Mouse (Mus musculus) heart, postnatal 25 days (tissue): ENCODE data around the gene Net1. TPM values are rescaled to one million over a fixed set of nuclear protein-coding genes. Genes with fewer than 3 reads are reported as not detected.

Experiments
- DNase-seq: peaks from one replicate; pipeline ENCODE4 v3.0.0; 2022; ENCODE audit warnings: low spot score
- intact Hi-C: fragments of 180-260 bp; cut with DNase I; formaldehyde crosslinking; loops from one replicate; pipeline ENCODE4 v1.15.1; 2025
- total RNA-seq, 2 experiments: library from RNA; stranded (reverse); gene quantifications; 2 replicates each; pipeline ENCODE4 v1.2.3; 2021

The Net1 gene
- total RNA-seq, 2 experiments from 2014 or later, result 19.8 to 20.0 TPM

DNA sequence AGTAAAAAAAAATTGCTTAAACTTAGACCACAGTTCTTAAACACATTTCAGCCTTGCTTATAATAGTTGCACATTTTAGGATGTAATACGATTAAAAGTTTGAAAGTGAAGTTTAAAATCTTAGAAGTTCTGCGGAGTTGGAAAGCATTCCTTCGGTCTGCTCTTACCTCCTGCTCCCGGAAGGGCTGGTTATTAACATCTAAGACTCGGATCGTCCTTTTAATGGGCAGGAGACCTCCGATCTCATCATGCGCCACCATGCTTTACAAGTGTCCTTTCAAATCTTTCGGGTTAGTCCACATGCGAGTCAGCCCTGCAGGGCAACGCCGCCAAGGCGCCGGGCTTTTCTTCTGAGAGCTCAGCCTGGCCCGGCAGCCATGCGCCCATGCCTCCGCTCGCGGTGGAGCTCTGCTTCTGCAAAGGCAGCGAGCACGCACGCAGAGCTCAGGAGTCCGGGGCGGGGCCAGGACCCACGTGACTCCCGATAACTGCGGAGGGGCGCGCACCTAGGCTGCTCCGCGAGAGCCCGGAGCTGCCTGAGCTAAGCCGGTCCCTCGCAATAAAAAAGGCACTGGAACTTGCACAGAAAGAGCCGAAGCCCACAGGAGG is 24.8 kb downstream of the Net1 start:
- DNase-seq, result peak; percentile 81
- intact Hi-C loops, result loop anchor here (5.0 to 10.0 kb wide), 2 partner anchors 166 to 488 kb away; no protein-coding TSS in a partner anchor

DNA sequence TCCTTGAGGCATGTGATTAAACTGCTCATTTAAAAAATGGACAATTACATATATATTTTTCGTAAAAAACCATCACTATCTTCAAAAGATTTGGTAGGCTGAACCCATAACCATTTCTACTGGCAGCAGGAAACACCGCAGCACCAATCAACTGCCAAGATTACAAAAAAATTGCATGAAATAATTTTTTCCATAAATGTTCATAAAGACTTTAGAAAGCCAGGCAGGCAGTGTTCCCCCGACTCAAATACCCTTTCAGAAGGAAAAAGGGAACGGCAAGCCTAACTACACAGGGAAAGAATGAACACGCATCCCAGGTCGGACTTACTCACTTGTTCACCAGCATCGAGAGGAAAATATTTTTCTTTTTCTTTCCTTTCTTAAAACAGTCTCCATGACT is 25.4 kb downstream of the Net1 start:
- DNase-seq, result no peak
- intact Hi-C loops, result loop anchor here (5.0 to 10.0 kb wide), 2 partner anchors 165 to 488 kb away; no protein-coding TSS in a partner anchor

DNA sequence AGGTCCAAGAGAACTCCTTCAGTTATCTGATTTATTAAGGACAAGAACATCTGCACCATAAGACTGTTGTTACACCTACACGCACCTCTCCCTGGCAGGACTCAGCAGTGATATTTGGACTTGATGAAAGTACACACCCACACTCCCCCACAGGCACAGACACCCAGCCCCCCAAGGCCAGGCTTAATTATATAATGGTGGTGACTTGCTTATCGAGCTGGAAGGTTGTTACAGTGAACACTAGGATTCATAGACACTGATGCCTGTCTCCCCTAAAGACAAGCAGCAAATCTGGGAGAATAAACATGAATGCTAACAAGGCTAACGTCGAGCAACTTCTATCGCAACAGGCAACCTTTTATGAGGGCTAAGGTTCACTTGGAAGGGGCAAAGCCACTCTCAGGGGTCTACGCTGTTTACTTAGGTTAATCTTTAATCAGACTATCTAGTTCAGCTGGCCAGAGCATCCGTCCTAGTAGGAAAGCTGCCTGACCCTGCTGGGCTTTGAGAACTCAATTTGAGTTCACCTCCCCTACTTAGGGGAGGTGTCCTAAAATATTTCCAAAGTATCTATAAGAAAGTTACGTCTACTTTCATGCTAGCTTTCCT is 26.4 kb downstream of the Net1 start:
- intact Hi-C loops, result loop anchor here (5.0 to 10.0 kb wide), 2 partner anchors 164 to 487 kb away; no protein-coding TSS in a partner anchor

DNA sequence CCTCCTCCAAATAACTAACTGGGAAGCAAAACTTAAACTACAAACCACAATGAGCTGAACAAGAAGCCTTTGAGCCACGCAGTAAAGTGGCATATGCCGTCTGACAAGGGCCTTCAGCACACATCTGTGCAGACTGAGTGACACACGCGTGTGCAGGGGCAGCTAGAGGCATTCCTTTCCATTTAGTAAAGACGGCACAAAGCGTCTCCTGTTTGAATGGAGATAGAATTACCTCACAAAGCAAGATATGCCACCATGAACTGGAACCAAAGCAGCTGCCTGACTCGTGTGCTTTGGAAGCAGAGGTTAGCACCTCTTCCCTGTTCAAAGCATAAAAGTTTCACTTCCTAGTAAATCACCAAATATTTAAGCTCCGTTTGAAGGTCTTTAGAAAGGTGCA is 28.0 kb downstream of the Net1 start:
- intact Hi-C loops, result loop anchor here (5.0 to 10.0 kb wide), 2 partner anchors 163 to 485 kb away; no protein-coding TSS in a partner anchor

More for the DNA sequence above, 26.4 kb downstream of the Net1 start:
- no peak for DNase-seq

DNA sequence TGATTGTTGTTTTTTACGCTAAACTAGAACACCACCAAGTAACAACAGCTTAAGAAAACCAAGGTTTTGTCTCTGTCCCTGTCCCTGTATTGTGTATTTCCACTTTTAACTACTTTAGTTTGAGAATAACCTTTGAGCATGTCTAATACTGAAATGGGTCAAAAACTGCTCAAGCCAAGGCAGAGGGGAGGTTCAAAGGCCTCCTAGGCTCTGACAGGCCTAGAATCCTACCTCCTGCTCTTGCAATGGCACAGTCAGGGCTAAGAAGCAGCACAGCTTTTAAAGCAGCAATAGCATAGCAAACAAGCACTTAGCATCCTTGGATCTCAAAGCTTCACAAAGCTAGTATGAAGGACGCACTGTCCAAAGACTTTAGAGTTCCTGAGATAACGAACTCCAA is 28.9 kb downstream of the Net1 start:
- no peak for DNase-seq
- intact Hi-C loops, result no loop called here

More for the DNA sequence above, 28.0 kb downstream of the Net1 start:
- no peak for DNase-seq

DNA sequence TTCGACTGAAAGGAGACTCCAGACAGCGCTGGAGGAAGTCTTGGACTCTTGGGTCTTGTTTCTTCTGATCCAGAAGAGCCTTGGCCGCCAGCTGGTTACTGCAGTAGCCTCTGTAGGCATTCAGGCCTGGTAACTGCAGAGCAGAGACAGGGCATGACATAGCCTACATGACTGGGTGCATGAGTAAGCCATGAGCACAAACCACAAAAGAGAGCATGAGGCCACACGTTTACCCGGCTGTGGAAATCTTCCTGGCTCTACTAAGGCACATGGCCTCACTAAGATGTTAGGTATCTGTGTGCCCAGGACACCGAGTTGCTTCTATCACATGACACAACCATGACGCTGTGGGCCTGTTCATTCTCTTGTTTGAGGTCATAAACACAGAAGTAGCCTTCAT is 31.4 kb downstream of the Net1 start:
- intact Hi-C loops, result no loop called here
- no peak for DNase-seq

DNA sequence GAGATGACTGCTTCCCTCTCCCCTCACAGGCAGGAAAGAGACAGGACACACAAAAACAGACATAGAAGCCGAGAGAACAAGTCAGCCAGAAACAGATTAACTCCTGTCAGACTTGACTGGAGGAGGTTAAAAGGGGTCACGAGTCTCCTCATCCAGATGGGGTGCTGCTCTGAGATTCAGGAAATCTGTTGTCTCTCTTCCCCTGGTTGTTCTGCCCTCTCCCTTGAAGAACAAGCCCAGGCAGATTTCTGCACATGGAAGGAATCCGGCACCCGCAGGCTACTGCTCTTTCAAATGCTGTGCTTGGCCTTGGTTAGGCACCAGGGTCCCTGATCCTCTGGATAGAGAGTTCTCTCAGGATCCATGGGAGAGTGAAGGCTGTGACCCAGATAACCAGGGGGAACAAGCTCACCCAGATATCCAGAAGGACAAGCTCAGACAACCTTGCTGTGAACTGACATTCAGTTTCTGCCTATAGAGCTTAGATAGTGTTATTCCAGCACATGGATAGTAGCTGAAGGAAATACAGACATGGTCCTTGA is 40.3 kb downstream of the Net1 start:
- DNase-seq, result no peak
- intact Hi-C loops, result no loop called here

DNA sequence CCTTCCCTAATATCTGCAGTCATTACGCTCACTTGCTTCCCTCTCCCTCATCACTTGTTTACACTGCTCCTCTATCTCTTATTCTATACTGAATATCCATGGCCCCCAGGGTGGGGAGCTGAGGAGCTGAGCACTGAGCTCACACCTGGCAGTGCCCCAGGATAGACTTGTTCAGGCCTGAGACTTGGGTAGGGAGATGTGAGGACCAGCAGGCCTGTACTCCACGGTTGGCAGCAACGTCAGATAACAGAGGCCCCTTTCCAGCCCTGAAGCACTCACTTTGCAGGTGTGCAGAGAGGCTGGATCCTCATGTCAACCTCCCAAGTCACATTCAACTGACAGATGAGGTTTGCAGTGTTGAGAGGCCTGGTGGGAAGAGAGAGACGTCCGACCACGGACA is 40.8 kb downstream of the Net1 start:
- intact Hi-C loops, result no loop called here
- DNase-seq, result no peak

DNA sequence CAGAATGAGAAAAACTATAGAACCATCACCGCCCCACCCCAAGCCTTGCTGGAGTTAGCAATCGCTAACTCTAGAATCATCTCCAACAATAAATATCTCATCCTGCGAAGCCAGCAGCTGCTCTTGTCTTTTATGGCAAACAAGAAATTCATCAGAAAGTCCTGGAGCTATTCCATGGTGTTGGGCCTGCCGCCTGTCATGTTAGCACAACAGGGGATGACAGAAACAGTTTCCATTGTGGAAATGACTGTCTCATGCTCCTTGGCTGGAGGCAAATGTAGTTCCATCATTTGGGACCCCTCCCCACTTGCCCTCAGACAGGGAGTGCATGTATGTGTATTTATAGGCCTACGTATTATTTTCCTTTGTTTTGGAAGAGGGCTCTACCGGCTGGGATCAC is 41.6 kb downstream of the Net1 start:
- intact Hi-C loops, result no loop called here
- no peak for DNase-seq

DNA sequence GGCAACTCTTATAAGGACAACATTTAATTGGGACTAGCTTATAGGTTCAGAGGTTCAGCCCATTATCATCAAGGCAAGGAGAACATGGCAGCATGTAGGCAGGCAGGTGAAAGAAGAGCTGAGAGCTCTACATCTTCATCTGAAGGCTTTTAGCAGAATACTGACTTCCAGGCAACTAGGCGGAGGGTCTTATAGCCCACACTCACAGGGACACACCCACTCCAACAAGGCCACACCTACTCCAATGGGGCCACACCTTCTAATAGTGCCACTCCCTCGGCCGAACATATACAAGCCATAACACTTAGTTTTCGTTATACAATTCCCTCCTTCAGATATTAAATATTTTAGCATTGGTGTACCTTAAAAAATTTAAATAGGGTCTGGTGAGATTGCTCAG is 45.2 kb downstream of the Net1 start:
- intact Hi-C loops, result no loop called here
- DNase-seq, result no peak

DNA sequence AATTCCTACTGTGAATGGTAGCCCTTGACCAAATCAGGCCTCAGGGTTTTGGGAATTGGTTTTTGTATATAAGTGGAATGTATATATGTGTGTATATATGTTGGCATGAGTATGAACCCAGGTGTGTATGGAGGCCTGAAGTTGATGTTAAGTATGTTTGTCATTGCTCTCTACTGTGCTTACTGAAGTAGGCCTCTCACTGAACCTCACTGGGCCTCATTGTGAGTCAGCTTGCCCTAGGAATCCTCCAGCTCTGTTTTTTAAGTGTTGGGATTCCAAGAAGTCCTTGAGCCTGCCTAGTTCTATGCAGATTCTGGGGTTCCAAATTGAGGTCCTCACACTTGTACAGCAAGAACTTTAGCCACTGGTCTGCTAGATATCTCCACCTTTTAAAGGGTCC is 48.1 kb downstream of the Net1 start:
- no peak for DNase-seq
- intact Hi-C loops, result no loop called here

DNA sequence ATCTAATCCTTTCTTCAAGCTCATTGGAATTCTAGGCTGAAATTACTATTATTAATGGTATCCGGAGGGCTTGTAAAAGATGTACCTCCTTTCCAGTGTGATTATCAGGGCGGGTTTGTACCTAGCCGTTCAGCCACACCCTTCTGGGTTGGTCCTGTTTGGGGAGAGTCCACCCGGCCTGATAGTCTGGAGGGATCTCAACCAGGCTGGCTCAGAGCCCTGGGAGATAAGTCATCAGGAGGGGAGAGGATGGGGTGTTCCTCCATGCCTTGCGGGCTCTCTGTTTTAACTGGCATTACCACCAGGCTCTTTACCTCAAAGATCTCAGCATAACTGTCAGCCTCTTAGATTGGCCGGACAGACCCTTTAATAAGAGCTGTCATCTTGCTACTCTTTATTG is 50.9 kb downstream of the Net1 start:
- DNase-seq, result no peak
- intact Hi-C loops, result no loop called here

DNA sequence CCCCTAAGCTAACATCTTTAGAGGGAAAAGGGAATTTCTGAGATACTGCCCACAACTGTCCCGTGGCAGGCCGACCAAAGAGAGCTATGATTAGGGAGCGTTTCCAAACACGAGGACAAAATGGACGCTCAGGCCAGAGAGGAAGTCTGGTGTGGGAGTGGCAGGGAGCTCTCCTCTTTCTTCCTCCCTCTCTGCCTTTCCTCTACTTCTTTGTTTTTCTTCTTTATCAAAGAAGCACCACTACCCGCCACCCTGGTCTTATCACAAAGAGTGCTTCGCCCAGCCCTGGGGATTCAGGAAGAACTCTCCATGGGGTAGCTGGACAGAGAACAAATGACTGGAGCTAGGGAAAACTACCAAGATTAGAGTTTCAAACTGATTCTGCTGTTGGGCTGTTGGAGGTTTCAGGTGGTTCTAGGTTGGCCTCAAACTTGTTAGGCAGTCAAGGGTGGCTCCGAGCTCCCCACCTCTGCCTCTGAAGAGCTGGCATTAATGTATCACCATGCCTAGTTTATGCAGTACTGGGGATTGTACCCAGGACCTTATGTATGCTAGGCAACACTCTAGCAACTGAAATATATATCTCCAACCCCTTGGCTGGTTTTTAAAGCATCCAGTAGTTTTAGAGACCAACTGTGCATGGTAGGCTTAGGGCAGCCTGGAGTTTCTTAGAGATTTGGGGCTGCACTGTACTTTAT is 51.5 kb downstream of the Net1 start:
- intact Hi-C loops, result no loop called here

DNA sequence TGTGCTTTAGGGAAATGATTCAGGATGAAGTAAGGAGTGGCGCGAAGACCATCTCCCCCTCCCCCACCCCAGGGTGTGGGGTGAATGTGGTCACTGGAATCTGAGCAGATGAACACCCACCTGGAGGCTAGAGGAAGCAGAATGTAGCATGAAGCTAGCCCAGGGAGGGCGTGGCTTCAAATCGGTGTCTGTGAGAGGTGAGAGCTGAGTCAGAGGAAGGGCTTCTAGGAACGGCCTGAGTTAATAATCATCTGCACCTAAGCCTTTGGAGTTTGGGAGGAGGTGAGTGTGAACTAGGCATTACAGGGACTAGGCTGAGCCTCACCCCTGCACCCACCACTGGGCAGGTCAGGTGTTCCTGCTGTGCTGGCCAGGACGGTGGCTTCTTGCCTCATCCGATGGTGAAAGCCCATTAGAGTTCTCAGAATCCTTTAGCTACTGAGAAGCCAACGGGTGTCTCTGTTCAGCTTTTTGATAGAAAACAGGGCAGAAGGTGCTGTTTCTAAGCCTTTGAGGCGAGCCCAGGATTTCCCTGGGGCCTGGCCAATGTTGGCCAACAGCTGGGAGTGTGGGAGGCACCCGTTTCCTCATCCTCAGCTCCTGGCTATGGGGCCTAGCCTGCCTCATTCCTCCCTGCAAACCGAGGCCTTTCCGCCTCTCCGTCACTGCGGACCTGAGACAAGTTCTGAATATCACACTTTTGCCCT is 52.2 kb downstream of the Net1 start:
- DNase-seq, result peak; percentile 21
- intact Hi-C loops, result no loop called here

More for the DNA sequence above, 51.5 kb downstream of the Net1 start:
- no peak for DNase-seq

DNA sequence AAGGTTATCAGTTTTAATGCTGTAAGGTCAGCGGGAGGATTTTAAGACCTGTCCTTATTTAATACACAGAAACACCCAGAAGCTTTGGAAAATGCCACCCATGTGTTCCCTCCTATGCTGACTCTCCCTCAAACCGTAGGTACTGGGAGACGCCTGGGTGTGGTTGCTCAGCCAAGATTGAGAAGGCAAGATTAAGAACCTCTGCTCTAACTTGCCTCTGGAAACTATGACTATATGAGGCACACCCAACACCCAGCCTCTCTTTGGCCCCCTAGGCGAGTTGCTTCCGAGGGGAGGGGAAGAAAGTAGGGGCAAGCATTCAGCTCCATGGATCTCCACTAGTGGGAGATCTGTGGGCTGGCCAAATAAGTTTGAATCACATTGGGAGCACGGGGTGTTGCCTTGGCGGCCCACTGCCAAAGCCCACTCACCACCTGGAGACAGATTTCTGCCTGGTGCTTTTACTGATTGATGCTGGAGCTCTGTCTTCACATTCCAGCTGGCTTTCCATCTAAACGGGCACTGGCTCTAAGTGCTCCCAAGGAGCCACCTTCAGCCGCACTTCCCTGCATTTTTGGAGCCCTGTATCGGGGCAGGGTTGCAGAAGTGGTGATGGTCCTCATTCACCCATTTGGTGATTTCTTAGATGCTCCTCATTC is 55.0 kb downstream of the Net1 start:
- intact Hi-C loops, result no loop called here
- DNase-seq, result no peak

DNA sequence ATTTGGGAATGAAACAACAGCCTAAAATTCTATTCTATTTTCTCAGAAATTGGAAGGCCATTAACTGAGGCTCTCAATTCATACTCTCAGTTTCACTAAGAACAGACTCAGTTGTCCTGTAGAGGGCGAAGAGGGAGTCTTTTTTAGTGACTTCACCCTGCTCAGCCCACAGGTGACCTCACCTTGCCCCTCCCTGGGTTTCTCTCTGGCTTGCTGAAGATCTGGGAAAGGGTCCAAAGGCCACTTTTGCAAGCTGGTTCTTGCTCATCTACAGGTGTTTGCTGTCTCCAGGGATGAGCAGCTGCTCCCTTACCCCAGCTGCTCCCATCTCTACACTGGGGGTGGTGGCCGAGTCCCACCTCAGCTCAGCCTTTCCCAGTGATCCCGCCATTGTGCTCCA is 55.7 kb downstream of the Net1 start:
- DNase-seq, result no peak
- intact Hi-C loops, result no loop called here

DNA sequence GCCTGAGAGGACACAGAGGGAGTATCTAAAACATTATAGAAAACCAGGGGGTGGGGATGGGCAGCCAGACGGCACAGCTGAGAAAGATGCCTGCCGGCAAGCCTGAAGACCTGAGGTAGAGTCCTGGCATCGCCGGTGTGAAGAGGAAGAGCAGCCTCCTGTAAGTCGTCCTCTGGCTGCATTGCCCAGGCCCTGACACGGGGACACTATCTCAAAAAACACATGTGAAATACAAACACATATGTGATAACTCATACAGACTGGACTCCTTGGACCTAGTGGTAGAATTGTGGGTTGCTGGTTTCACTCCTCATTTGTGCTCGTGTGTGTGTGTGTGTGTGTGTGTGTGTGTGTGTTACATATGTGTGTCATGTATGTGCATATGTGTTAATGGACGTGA is 56.8 kb downstream of the Net1 start:
- intact Hi-C loops, result no loop called here
- no peak for DNase-seq

DNA sequence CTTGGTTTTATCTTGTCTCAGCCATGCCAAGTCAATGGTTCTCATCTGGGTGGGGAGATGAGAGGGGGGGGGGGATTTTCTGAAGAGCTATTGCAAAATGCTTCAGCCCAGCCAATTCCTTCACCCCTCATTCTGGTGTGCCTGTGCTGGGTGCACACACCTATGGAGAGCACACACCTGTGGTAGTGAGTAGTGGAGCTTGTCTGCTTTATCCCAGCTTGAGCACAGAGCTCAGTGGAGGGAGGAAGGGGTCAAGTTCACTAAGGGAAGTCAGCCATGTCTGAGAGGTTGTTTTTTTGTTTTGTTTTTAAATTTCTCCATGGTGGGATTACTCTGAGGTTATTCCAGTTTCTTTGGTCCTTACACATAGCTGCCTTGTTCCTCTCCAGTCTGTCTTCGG is 61.8 kb downstream of the Net1 start:
- DNase-seq, result no peak
- intact Hi-C loops, result no loop called here

DNA sequence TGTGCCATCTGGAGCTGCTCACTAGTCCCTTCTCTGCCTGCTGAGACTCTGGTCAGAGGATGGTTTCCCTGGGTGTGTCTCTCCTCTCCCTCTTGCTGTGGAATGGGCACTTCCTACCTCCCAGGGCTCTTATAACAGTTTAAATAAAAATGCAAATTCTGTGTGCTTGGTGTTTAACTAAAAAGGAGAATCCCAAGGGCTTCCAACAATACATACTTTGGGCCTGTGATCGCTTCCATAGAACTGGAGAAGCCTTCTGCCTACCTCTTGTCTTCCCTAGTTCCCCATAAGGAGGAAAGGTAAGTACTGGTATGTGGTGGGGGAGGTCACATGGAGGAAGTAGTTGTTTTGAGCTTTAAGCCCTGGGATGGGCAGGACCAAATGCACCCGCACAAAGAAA is 63.2 kb downstream of the Net1 start:
- no peak for DNase-seq
- intact Hi-C loops, result no loop called here
